Mouse (Mus musculus): ENCODE data around the gene Naaa.

Gene Naaa

DNA sequence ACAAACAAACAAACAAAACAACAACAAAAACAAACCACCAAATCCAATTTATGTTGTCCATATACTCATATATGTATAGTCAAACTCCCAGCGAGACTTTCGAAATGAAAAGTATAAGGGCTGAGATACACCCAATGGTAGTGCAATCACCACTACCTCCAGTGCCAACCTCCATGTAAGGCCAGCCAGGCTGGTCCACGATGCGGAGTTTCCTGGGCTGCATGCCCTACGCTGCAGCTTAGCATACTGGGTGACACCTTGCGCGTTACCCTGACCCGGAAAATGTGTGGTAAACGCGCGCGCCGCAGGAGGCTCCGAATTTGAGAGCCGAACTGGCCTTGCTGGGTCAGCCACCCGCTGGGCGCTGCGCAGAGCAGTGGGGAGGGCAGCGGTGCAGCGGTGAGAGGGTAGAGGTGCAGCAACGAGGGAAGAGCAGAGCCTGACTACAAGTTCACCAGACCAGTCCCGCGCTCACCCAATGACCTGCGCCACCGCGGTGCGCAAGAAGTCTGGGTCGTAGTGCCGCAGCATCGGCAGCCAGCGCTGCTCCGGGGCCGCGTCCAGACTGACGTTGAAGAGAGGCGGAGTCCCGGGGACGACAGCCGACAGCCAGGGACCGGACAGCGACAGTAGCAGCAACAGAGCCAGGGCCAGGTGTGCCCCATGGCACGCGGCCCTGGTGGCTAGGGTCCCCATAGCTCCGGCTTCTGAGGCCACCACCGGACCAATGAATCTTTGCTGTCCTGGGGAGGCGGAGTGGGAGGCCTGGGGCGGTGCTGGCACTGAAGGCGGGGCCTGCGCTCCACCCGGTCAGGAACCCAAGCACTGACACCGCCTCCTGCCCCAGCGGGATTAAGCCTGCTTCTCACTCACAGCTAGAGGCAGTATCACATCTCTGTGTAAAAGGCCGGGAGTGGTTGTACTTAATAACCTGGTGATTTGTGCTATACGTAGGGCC, at the start of gene Naaa:
Naaa (minus strand) TSS at position 734 of the 958 bp plus-strand sequence.
- DNase-seq = peak; percentile 83 to 85

DNA sequence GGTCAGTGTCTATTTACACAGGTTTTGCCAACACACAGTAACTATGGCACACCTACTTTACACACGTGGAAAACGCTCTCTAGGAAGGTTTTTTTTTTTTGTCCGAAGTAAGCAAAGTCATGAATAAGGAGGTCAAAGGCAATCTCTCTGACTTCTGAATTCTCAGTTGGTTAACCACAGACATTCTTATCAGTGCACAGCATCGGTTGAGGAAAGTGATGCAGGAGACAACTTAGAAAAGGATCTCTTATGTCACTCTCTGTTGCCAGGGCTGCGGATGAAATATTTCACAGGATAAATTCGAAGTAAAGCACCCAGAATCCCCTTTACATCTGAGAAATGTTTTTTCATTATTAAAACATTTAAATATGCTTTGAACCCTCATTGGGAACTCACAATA, 49.4 kb upstream of the Naaa start:
- no peak for DNase-seq

DNA sequence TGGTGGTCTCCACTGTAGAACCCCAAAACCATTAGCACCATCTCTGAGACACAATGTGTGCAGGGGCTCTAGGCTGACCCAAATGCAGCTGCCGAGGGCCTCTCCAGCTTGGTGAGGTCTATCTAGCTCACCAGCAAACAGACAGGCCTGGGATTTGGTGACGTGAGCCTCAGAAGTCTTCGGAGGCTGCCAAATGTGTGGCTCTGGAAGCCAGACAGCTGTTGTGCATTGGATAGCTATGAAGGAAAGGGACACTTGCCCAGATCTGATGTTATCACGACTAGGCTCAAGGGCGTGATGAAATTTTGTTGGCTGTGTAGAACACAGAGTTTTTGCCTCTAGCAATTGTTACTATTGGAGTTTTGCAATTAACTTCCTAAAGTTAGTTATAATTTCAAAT, 45.3 kb upstream of the Naaa start:
- no peak for DNase-seq

DNA sequence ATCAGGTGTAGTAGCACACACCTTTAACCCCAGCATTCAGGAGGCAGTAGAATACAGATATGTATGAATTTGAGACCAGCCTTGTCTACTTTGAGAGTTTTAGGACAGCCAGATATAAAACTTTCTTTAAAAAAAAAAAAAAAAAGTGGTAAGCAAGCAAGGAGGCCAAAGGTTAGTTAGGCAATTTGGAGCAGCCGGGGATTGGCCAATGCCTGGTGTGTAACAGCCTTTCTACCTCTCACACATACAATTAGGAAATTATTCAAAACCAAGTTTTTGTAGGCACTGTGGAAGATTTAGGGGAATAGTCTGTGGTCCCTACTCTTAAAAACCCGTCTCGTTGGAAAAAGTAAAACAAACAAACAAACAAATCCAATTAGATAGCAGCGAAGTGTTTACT, 44.6 kb upstream of the Naaa start:
- DNase-seq = no peak

- DNase-seq = no peak
These were observed 43.8 kb upstream of the Naaa start for GRCm38 (mm10) chr5:92321631-92322400.

DNA sequence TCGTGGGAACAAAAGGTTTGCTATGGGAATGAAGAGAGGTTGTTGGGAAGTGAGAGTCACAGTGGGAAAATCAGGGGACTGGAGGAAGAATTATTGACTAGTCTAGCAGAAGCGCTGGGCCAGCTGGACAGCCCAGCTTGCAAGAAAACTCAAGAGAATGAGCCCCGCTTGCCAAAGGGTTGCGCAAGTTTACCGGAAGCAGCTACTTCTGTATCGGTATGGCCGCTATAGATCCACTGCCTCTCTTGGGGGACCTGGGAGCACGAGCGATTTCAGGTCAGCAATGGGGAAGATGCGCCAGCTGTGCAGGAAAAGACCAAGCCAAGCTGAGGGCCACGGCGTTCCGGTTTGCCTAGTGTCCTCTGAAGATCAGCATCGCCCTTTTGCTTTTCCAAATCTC, 40.6 kb upstream of the Naaa start:
- DNase-seq = no peak

DNA sequence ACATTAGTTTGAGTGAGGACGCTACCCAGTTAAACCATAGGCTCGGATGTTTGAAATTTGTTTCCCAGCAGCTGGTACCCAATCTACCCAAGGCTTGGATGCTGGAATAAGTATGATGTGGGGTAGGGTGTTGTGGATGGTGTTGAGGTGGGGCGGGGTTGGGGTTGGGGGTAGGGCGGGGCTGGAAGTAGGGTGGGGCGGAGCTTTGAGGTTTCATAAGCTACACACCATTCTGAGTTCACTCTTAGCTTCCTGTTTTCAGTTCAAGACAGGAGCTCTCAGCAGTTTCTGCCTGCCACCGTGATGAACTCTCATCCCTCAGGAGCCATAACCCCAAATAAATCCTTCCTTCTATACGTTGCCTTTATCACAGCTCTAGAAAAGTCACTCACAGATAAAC, 40.1 kb upstream of the Naaa start:
- DNase-seq = no peak

- no peak for DNase-seq
These were observed 35.8 kb upstream of the Naaa start for GRCm38 (mm10) chr5:92313776-92314175.

- peak; percentile 92 to 97 for DNase-seq
These were observed 34.2 kb upstream of the Naaa start for GRCm38 (mm10) chr5:92312046-92312715.

DNA sequence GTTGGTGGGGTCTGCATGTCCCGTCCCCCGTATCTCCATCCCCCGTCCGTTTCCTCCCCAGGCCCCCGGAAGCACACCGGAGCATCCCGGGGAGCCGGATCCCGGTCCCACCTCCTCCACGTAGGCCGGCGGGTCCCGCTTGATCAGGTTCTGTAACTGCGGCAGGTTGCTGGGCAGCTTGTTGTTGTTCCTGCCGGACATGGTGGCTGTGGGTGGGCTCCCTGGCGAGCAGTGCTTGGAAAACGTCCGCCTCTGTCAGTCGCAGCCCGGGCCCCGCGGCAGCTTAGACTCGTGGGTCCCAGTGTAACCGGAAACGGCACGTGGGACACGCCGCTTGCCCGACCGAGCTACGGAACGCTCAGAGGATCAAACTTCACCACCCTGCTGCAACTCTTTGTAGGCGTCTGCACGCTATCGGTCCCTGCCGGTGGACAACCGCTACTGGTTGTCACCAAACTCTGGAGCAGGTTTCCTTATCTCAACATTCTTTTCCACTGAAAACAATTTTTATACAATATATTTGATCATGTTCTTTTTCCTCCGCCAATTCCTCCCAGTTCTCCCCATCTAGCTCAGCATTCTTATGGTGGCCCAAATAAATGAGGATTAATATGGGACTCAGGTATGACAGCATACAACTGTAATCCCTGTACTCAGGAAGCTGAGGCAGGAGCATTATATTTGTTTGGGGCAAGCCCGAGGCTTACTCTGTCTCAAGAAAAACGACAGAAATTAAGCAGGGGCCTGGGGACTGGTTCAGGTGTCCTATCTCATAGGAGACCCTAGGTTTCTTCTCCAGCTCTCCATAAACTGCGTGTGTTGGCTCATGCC, 31.9 kb upstream of the Naaa start, which contains the start of gene Sdad1:
Sdad1 (minus strand) TSS at position 799 of the 831 bp plus-strand sequence.
- DNase-seq = peak; percentile 93 to 94

- no peak for DNase-seq
These were observed 26.3 kb upstream of the Naaa start for GRCm38 (mm10) chr5:92304291-92304690.

- DNase-seq = no peak
These were observed 24.3 kb upstream of the Naaa start for GRCm38 (mm10) chr5:92302149-92302840.

DNA sequence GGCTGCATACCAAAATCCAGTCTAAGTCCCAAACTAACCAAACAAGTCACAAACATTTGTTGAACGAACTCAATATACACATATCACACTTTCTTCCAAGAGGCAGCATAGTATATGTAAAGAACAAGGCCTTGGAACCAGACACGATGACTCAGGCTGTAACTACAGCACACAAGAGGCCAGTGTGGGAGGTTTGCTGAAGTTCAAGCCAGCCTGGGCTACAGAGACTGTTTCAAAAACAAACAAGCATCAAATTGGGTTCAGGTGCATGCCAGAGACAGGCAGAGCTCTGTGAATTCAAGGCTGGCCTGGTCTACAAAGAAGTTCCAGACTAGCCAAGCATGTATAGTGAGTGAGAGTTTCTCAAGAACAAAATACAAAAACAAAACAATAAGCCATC, 16.6 kb upstream of the Naaa start:
- no peak for DNase-seq

- no peak for DNase-seq
These were observed 13.9 kb upstream of the Naaa start for GRCm38 (mm10) chr5:92291652-92292414.

DNA sequence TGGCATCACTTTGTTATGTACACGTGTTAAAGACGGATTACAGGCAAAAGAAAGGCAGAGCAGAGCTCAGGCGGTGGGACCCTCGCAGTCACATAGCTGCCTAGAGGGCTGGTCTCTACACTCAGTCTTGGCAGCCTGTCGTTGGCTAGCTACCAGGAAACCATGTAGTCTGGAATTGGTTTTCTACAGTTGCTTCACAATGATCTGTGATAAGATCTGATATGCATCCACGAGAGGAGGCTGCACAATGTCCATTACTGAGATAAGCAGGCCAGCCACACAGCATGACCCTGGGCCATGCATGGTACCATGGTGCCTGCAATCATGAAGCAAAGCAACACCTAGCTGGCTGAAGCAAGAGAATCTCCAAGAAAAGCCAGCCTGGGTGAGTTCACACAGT, 9.9 kb upstream of the Naaa start:
- no peak for DNase-seq

DNA sequence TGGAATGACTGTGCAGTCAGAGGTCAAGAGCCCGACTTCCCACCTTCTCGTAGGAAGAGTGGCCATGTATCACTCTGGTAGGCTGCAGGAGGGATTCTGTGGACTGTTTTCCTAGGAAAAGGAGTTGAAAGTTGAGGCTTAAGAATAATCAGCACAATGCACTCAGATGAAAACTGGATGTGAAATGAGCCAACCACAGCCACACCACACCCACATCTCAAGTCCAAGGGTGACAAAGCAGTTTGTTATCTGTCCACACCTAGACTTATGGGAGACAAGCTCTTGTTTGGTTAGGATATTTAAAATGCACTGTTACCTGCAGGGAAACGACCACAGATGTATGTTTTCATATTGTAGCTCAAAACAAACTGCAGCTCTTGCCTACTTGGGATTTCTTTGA, 5.1 kb upstream of the Naaa start:
- no peak for DNase-seq

GRCm38 (mm10) chr5:92282571-92282970, 4.6 kb upstream of the Naaa start:
- DNase-seq = peak; percentile 16 to 26

DNA sequence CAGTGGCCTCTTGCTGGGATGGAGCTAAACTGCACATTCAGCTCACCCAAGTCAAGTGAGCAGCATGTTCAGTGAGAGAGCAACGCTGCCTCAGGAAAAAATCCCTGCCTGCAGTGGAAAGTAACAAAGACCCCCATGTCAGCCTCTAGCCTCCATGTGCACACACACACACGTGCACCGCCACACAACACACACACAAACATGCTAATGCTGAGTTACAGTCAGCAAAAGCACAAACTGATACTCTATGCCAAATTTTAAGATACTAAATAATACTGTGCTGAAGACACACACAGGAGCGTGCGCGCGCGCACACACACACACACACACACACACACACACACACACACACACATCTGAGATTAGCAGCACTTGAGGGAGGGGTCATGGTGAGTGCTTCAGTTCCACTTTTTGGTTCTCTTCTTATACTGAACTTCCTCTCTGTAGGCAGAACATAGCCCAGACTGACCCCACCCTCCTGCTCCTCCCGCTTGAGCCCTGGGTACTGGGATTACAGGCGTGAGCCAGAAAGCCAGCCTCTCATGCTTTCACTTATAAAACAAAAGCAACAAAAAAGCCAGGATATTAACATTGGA, 1.1 kb upstream of the Naaa start:
- DNase-seq = no peak

DNA sequence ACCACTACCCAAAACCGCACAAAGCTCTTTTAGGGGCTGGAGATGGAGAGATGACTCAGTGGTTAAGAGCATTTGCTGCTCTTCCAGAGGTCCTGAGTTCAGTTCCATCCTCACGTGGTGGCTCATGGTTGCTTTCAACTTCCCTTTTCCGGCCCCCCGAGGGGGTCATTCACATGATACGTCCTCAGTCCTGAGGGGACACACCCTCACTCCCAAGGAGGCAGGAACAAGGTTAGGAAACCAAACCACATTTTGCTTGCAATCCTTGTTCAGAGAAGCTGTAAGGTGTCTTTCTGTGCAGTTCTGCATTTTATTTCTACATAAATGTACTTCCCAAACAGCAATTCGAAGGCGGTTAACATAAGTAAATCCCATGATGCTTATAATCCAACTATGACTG, 7.5 kb downstream of the Naaa start:
- no peak for DNase-seq

GRCm38 (mm10) chr5:92263761-92264359, 14.1 kb downstream of the Naaa start:
- peak; percentile 49 to 71 for DNase-seq

Data from cerebellum, postnatal 14 days (tissue).